Mouse (Mus musculus) CH12.LX (cell line): ENCODE results near the gene Cbfa2t2. TPM values are rescaled to one million over a fixed set of nuclear protein-coding genes. Genes with fewer than 3 reads are reported as not detected.

Source experiments
- DNase-seq: peaks from one replicate; pipeline ENCODE4 v3.0.0-alpha.2; 2013; ENCODE audit errors: extremely low read depth
- H3K27ac ChIP-seq: 2 replicates; pipeline ENCODE4 v1.5.1; 2012; ENCODE audit warnings: low read depth, mild to moderate bottlenecking, control low read depth, moderate library complexity; ENCODE audit not compliant: insufficient read depth
- H3K27me3 ChIP-seq: replicated peaks from 2 replicates; pipeline ENCODE3; 2012; ENCODE audit warnings: inconsistent platforms
- H3K36me3 ChIP-seq, 2 experiments: replicated peaks in 1 of 2; 2 replicates each; pipeline versions ENCODE3 to v1.6.1; 2012; ENCODE audit warnings: inconsistent platforms in 1 of 2, low read length in 1 of 2, mild to moderate bottlenecking in 1 of 2, mixed read lengths in 1 of 2, moderate library complexity in 1 of 2; ENCODE audit not compliant: control insufficient read depth in 1 of 2, insufficient read depth in 1 of 2
- H3K4me1 ChIP-seq, 2 experiments: 2 replicates each; pipeline ENCODE4 v1.6.1; 2012; ENCODE audit warnings: inconsistent platforms in 1 of 2, moderate library complexity in 1 of 2; ENCODE audit not compliant: insufficient read depth in 2 of 2, control insufficient read depth in 1 of 2
- H3K4me2 ChIP-seq: 2 replicates; pipeline ENCODE4 v1.6.1; 2012; ENCODE audit warnings: low read depth, mild to moderate bottlenecking, control low read depth; ENCODE audit not compliant: poor library complexity, insufficient read depth, severe bottlenecking
- H3K4me3 ChIP-seq, 3 experiments: fragments of 150-350 bp in 1 of 3; sonication (generic) in 1 of 3; replicated peaks in 1 of 3; 2 replicates each; pipeline versions ENCODE3 to v1.5.1; 2011 to 2012; ENCODE audit warnings: low read depth in 2 of 3, low read length in 2 of 3, mild to moderate bottlenecking in 2 of 3, moderate library complexity in 2 of 3, control low read depth in 1 of 3, improper control_type of control experiment in 1 of 3, inconsistent platforms in 1 of 3, mixed read lengths in 1 of 3; ENCODE audit not compliant: poor library complexity in 1 of 3
- H3K79me2 ChIP-seq: replicated peaks from 2 replicates; pipeline ENCODE4 v1.6.1; 2012; ENCODE audit warnings: mild to moderate bottlenecking, moderate library complexity; ENCODE audit not compliant: control insufficient read depth, poor library complexity, insufficient read depth, severe bottlenecking; ENCODE audit errors: extremely low read depth
- H3K9ac ChIP-seq: 2 replicates; pipeline ENCODE4 v1.6.1; 2012; ENCODE audit warnings: low read depth, mild to moderate bottlenecking, control low read depth, moderate library complexity; ENCODE audit not compliant: insufficient read depth
- H3K9me3 ChIP-seq: replicated peaks from 2 replicates; pipeline ENCODE3; 2012; ENCODE audit warnings: low read length, inconsistent platforms, mixed read lengths
- BHLHE40 ChIP-seq: IDR thresholded peaks from 2 replicates; pipeline ENCODE4 v1.6.1; 2011; ENCODE audit warnings: mild to moderate bottlenecking, low read depth, low read length, improper control_type of control experiment
- CTCF ChIP-seq, 2 experiments: IDR thresholded peaks in 1 of 2; conservative IDR thresholded peaks in 1 of 2; 2 replicates each; pipeline ENCODE4 v1.5.1; 2011 to 2012; ENCODE audit warnings: low read depth in 2 of 2, low read length in 2 of 2, improper control_type of control experiment in 1 of 2, inconsistent platforms in 1 of 2, mild to moderate bottlenecking in 1 of 2, moderate library complexity in 1 of 2
- E2F4 ChIP-seq: IDR thresholded peaks from 2 replicates; pipeline ENCODE4 v1.6.1; 2011; ENCODE audit warnings: low read depth, low read length, improper control_type of control experiment; ENCODE audit not compliant: insufficient replicate concordance
- ELF1 ChIP-seq: IDR thresholded peaks from 2 replicates; pipeline ENCODE4 v1.6.1; 2014; ENCODE audit warnings: low read depth, mild to moderate bottlenecking, inconsistent platforms, low read length, improper control_type of control experiment
- EP300 ChIP-seq: IDR thresholded peaks from 2 replicates; pipeline ENCODE4 v1.6.1; 2011; ENCODE audit warnings: low read length, improper control_type of control experiment
- GABPA ChIP-seq: IDR thresholded peaks from 2 replicates; pipeline ENCODE4 v1.6.1; 2012; ENCODE audit warnings: low read depth, low read length, improper control_type of control experiment, inconsistent platforms; ENCODE audit not compliant: insufficient replicate concordance
- IRF4 ChIP-seq: IDR thresholded peaks from 2 replicates; pipeline ENCODE4 v1.6.1; 2014; ENCODE audit warnings: low read depth, mild to moderate bottlenecking, inconsistent platforms, low read length, improper control_type of control experiment
- JUND ChIP-seq: conservative IDR thresholded peaks from 2 replicates; pipeline ENCODE4 v1.6.1; 2011; ENCODE audit warnings: low read depth, low read length, improper control_type of control experiment
- MAX ChIP-seq: IDR thresholded peaks from 2 replicates; pipeline ENCODE4 v1.6.1; 2011; ENCODE audit warnings: low read length, improper control_type of control experiment
- MAZ ChIP-seq: IDR thresholded peaks from 2 replicates; pipeline ENCODE4 v1.6.1; 2012; ENCODE audit warnings: low read depth, mild to moderate bottlenecking, inconsistent platforms, low read length, improper control_type of control experiment, moderate library complexity
- MEF2A ChIP-seq: IDR thresholded peaks from 2 replicates; pipeline ENCODE4 v1.6.1; 2014; ENCODE audit warnings: low read depth, mild to moderate bottlenecking, inconsistent platforms, low read length, improper control_type of control experiment, borderline replicate concordance
- MXI1 ChIP-seq: IDR thresholded peaks from 2 replicates; pipeline ENCODE4 v1.6.1; 2011; ENCODE audit warnings: mild to moderate bottlenecking, low read depth, low read length, improper control_type of control experiment
- MYC ChIP-seq: IDR thresholded peaks from 2 replicates; pipeline ENCODE4 v1.6.1; 2011; ENCODE audit warnings: low read depth, mild to moderate bottlenecking, improper control_type of control experiment, low read length
- NRF1 ChIP-seq: IDR thresholded peaks from 2 replicates; pipeline ENCODE4 v1.6.1; 2014; ENCODE audit warnings: low read depth, mild to moderate bottlenecking, inconsistent platforms, low read length, improper control_type of control experiment, moderate library complexity
- PAX5 ChIP-seq: IDR thresholded peaks from 2 replicates; pipeline ENCODE4 v1.6.1; 2012; ENCODE audit warnings: low read length, inconsistent platforms, mixed read lengths
- POLR2AphosphoS2 ChIP-seq: IDR thresholded peaks from 2 replicates; pipeline ENCODE4 v1.6.1; 2011; ENCODE audit warnings: low read depth, low read length, improper control_type of control experiment
- RAD21 ChIP-seq: IDR thresholded peaks from 2 replicates; pipeline ENCODE4 v1.6.1; 2011; ENCODE audit warnings: low read depth, mild to moderate bottlenecking, low read length, improper control_type of control experiment, moderate library complexity
- SIN3A ChIP-seq: IDR thresholded peaks from 2 replicates; pipeline ENCODE4 v1.6.1; 2012; ENCODE audit warnings: low read length, improper control_type of control experiment, inconsistent platforms
- SMC3 ChIP-seq: IDR thresholded peaks from 2 replicates; pipeline ENCODE4 v1.6.1; 2011; ENCODE audit warnings: low read depth, low read length, improper control_type of control experiment
- TBP ChIP-seq: conservative IDR thresholded peaks from 2 replicates; pipeline ENCODE4 v1.6.1; 2011; ENCODE audit warnings: low read depth, low read length, improper control_type of control experiment
- TCF12 ChIP-seq: IDR thresholded peaks from 2 replicates; pipeline ENCODE4 v1.6.1; 2014; ENCODE audit warnings: low read depth, mild to moderate bottlenecking, inconsistent platforms, low read length, improper control_type of control experiment
- USF1 ChIP-seq: IDR thresholded peaks from 2 replicates; pipeline ENCODE4 v1.6.1; 2014; ENCODE audit warnings: low read depth, mild to moderate bottlenecking, inconsistent platforms, low read length, improper control_type of control experiment
- USF2 ChIP-seq: conservative IDR thresholded peaks from 2 replicates; pipeline ENCODE4 v1.6.1; 2011; ENCODE audit warnings: low read depth, low read length, improper control_type of control experiment
- ZC3H11A ChIP-seq: IDR thresholded peaks from 2 replicates; pipeline ENCODE4 v1.6.1; 2012; ENCODE audit warnings: low read depth, mild to moderate bottlenecking, inconsistent platforms, low read length, improper control_type of control experiment
- ZNF384 ChIP-seq: IDR thresholded peaks from 2 replicates; pipeline ENCODE4 v1.6.1; 2012; ENCODE audit warnings: low read depth, low read length, improper control_type of control experiment, inconsistent platforms
- dilution Hi-C: fragments of 300-500 bp; cut with MboI; formaldehyde crosslinking; loops from 2 replicates; pipeline ENCODE4 v1.14.3; 2020; ENCODE audit warnings: low sequenced_read_pairs; ENCODE audit not compliant: extremely low pct_unique_long_range_greater_than_20kb, extremely low pct_ligation_motif_present
- in situ Hi-C: fragments of 300-500 bp; cut with MboI; formaldehyde crosslinking; loops from 3 replicates; pipeline ENCODE4 v1.14.3; 2019; ENCODE audit warnings: low sequenced_read_pairs, low pct_ligation_motif_present, low pct_unique_long_range_greater_than_20kb, mixed read lengths
- polyA plus RNA-seq: library from polyadenylated mRNA; unstranded; fragments of >175 nt; gene quantifications from 2 replicates; pipeline ENCODE4 v1.2.1, GENCODE M21; 2012; ENCODE audit warnings: low read depth; ENCODE audit not compliant: insufficient read length
- total RNA-seq, 2 experiments: library from RNA; depleted of rRNA; stranded (reverse); fragments of 300-350 nt in 1 of 2; fragments of >200 nt in 1 of 2; gene quantifications; 2 replicates each; pipeline ENCODE4 v1.2.3; 2012 to 2014

Cbfa2t2 gene
- total and polyA plus RNA-seq, 3 experiments, result 6.0 to 12.6 (median 7.0) TPM

DNA sequence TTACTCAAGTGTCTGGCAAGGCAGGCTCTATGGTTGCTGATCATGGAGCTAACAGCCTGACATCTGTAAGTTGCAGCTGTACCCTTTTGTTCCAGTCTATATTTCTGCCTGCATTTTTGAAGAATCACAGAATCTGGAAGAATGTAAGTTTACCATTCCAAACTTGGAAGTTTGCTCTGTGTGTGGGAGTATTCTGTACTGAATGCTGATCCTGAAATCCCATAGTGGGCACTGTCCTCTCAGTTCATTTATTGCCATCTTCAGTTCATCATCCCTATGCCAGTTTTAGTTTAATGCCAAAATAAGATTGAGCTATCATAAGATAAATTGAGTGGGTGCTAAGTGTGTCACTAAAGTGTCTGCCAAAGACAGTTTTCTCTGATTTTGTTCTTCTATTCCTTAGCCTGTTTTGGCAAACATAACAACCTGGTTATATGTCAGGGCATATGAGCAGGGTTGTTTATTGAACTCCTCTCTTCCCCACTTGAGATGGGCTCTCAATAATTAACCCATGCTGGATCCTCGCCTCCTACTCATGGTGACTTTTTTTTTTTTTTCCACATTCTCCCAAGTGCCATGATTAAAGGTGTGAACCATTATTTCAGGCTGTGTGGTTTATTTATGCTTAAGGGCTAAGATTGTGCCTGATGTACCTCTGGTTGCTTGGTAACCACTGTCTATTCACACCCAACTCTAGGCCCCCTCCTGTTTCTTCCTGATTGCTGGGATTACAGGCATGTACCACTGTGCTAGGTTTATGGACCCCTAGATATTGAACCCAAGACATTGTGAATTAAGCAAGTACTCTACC, 38.2 kb downstream of the Cbfa2t2 start:
- H3K9me3 ChIP-seq, result no peaks in the 10 kb centered on the region
- H3K4me3 ChIP-seq, result no peak overlapping the region
- dilution Hi-C loops, result no loop called here
- H3K36me3 ChIP-seq, result no peaks in the 10 kb centered on the region
- H3K9ac ChIP-seq, result no peak overlapping the region
- H3K27me3 ChIP-seq, result no peaks in the 10 kb centered on the region
- H3K4me1 ChIP-seq, result no peaks in the 10 kb centered on the region; a peak in 1 of 4 replicates
- H3K4me2 ChIP-seq, result no peak overlapping the region
- H3K79me2 ChIP-seq, result no peaks in the 10 kb centered on the region
- TF ChIP-seq E2F4 (no peak), ELF1 (no peak), ZC3H11A (no peak), TBP (no peak), GABPA (no peak), NRF1 (no peak), MXI1 (no peak), SIN3A (no peak), SMC3 (no peak), MYC (no peak), RAD21 (no peak)
- no peak for DNase-seq
- in situ Hi-C loops, result no loop called here
- H3K27ac ChIP-seq, result no peak overlapping the region

DNA sequence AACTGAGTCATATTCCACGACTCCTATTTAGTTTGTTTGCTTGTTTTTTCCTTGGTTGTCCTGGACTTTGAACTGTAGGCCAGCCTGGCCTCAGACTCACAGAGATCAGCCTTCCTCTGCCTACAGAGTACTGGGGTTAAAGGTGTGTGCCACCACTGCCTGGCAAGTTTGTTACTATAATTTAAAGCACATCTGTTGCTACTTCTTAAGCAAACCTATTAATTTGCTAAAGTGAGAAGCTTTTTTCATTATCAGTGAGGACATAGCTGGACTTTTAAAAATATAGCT, 38.7 kb downstream of the Cbfa2t2 start:
- Histone ChIP-seq H3K36me3 (no peaks in the 10 kb centered on the region), H3K27me3 (no peaks in the 10 kb centered on the region), H3K4me3 (no peak overlapping the region), H3K4me1 (no peaks in the 10 kb centered on the region; a peak in 1 of 4 replicates), H3K9ac (no peak overlapping the region), H3K4me2 (no peak overlapping the region), H3K79me2 (no peaks in the 10 kb centered on the region), H3K27ac (no peak overlapping the region), H3K9me3 (no peaks in the 10 kb centered on the region)
- no peak for TF ChIP-seq SIN3A
- no peak for TF ChIP-seq JUND
- TF ChIP-seq SMC3, result no peak
- TF ChIP-seq MEF2A, result no peak
- no peak for TF ChIP-seq CTCF (conservative IDR thresholded peaks at IDR 0.05 in 1 of 2, IDR thresholded peaks at IDR 0.05 in 1 of 2; ENCODE audit: low read depth in 2 of 2, low read length in 2 of 2)
- in situ Hi-C loops (no loop called here), dilution Hi-C loops (no loop called here)
- DNase-seq, result no peak

DNA sequence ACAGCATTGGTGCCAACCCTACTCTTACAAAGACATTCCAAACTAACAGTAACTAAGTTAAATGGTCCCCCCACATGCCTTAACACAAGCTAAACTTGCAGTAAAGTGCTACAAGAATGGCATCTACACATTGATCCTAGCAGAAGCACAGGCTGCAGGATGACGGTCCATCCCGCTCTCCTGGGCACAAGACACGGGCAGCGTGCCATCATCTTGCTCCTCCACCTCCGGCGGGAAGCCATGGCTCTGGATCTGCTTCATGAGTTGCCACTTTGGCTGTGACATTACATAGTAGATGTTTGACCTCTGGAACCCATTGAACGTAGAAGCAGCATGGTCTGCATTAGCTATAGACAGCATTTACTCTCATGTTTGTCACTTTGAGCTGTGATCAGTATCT, 39.6 kb downstream of the Cbfa2t2 start:
- no peak overlapping the region for H3K4me2 ChIP-seq
- H3K79me2 ChIP-seq, result no peaks in the 10 kb centered on the region
- in situ Hi-C loops (no loop called here), dilution Hi-C loops (no loop called here)
- H3K27ac ChIP-seq, result no peak overlapping the region
- no peak for DNase-seq
- H3K4me3 ChIP-seq, result no peak overlapping the region
- H3K4me1 ChIP-seq, result no peaks in the 10 kb centered on the region; a peak in 1 of 4 replicates
- TF ChIP-seq ELF1 (no peak), EP300 (no peak), TCF12 (no peak), MAX (no peak), POLR2AphosphoS2 (no peak), USF1 (no peak), PAX5 (no peak), MYC (no peak), SIN3A (no peak), USF2 (no peak), BHLHE40 (no peak), ZNF384 (no peak), MAZ (no peak), SMC3 (no peak), IRF4 (no peak), MXI1 (no peak)
- H3K36me3 ChIP-seq, result no peaks in the 10 kb centered on the region
- H3K27me3 ChIP-seq, result no peaks in the 10 kb centered on the region
- no peaks in the 10 kb centered on the region for H3K9me3 ChIP-seq
- no peak overlapping the region for H3K9ac ChIP-seq
